Mouse (Mus musculus) midbrain, embryonic 15.5 days (tissue): ENCODE measurements around the gene Ercc2. TPM values are rescaled to one million over a fixed set of nuclear protein-coding genes. Genes with fewer than 3 reads are reported as not detected.

Experiments
- ATAC-seq: fragments of 200-750 bp; cut with Nextera tagmentation; replicated peaks from 2 replicates; pipeline ENCODE4 v1.8.0; 2017; ENCODE audit warnings: moderate TSS enrichment
- H3K27ac ChIP-seq: fragments of 300-500 bp; sonication (generic); 2 replicates; pipeline ENCODE4 v1.5.1; 2015; ENCODE audit warnings: mild to moderate bottlenecking, inconsistent platforms
- H3K27me3 ChIP-seq: fragments of 300-500 bp; sonication (generic); replicated peaks from 2 replicates; pipeline ENCODE4 v1.6.1; 2015; ENCODE audit warnings: inconsistent platforms
- H3K36me3 ChIP-seq: fragments of 300-500 bp; sonication (generic); replicated peaks from 2 replicates; pipeline ENCODE4 v1.6.1; 2015; ENCODE audit warnings: inconsistent platforms
- H3K4me1 ChIP-seq: fragments of 300-500 bp; sonication (generic); 2 replicates; pipeline ENCODE4 v1.6.1; 2015; ENCODE audit warnings: inconsistent platforms
- H3K4me2 ChIP-seq: fragments of 300-500 bp; sonication (generic); 2 replicates; pipeline ENCODE4 v1.6.1; 2015; ENCODE audit warnings: inconsistent platforms, mild to moderate bottlenecking, moderate library complexity
- H3K4me3 ChIP-seq: fragments of 300-500 bp; sonication (generic); 2 replicates; pipeline ENCODE4 v1.5.1; 2015; ENCODE audit warnings: mild to moderate bottlenecking, inconsistent platforms
- H3K9ac ChIP-seq: fragments of 300-500 bp; sonication (generic); 2 replicates; pipeline ENCODE4 v1.6.1; 2015; ENCODE audit warnings: mild to moderate bottlenecking, inconsistent platforms
- H3K9me3 ChIP-seq: fragments of 300-500 bp; sonication (generic); 2 replicates; pipeline ENCODE4 v1.6.1; 2016; ENCODE audit warnings: inconsistent platforms
- WGBS: fragments of 180-500 bp; shearing (Covaris S2); methylation state at CpG from one replicate; pipeline ENCODE4 v1.1.7; 2015; ENCODE audit warnings: mixed read lengths; 5-methylcytosine and 5-hydroxymethylcytosine counted together
- polyA plus RNA-seq: library from polyadenylated mRNA; unstranded; fragments of >200 nt; fragmentation: Nextera tagmentation; extraction: Ambion mirVana; gene quantifications from 2 replicates; pipeline ENCODE4 v1.2.1, GENCODE M21; 2015

Gene Ercc2
- polyA plus RNA-seq, 1 experiment from 2014 or later = 29.7 TPM

DNA sequence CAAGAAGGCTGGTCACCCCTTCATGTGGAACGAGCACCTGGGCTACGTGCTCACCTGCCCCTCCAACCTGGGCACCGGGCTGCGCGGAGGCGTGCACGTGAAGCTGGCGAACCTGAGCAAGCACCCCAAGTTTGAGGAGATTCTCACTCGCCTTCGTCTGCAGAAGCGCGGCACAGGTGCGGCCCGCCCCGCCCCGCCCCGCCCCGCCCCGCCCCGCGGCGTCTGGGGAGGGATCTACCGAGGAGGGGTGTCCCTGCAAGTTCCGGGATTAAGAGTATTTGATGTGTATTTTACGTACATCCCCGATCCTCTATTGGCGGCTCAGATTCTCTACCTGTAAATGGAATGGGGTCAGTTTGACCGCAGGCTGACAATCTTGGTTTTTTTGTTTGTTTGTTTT, 38.3 kb downstream of the Ercc2 start:
- no peak for ATAC-seq
- WGBS = 7% methylated on average over 28 of the region's 28 CpGs
- Histone ChIP-seq H3K9ac (no peak overlapping the region), H3K4me2 (no peak overlapping the region), H3K36me3 (0 out of 2 replicates have a peak, but pooled peaks cover 6% of the 10 kb centered on the region), H3K4me3 (no peak overlapping the region), H3K4me1 (peaks cover 10% of the 10 kb centered on the region; the same call in 1 of the 2 replicates), H3K27me3 (peaks cover 33% of the 10 kb centered on the region), H3K27ac (no peak overlapping the region), H3K9me3 (no peaks in the 10 kb centered on the region)

DNA sequence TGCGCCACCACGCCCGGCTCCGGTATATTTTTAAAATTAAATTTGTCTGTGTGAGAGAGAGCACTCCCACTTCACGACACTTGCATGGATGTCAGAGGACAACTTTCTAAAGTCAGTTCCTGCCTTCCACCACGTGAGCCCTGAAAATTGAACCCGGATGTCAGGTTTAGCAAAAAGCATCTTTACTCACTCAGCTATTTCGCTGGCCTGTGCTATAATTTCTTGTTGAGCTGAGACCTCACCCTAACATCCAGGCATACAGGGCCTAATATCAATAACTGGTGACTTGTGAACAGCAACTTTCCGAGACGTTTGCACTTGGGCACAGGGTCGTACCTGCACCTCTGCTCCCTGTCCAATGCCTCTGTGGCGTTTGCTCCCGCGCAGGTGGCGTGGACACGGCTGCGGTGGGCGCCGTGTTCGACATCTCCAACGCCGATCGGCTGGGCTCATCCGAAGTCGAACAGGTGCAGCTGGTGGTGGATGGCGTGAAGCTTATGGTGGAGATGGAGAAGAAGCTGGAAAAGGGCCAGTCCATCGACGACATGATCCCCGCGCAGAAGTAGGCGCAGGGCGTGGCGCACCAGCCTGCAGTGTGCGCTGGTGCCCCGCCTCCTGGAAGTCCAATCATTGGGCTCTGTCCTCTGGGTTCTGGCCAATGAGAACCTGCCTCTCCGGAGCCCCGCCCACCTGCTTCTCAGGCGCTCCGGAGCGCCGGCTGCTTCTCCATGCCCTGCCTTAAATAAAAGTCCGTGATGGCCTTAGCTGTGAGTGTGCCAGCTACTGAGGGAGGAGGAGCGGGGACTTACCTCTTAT, 39.2 kb downstream of the Ercc2 start:
- H3K36me3 ChIP-seq = 0 out of 2 replicates have a peak, but pooled peaks cover 10% of the 10 kb centered on the region
- peaks cover 10% of the 10 kb centered on the region; the same call in 1 of the 2 replicates for H3K4me1 ChIP-seq
- H3K4me2 ChIP-seq = peak overlapping the region; percentile 88
- H3K9me3 ChIP-seq = no peaks in the 10 kb centered on the region
- peak; percentile 96 for ATAC-seq
- H3K27me3 ChIP-seq = peaks cover 33% of the 10 kb centered on the region
- WGBS = 13% methylated on average over 43 of the region's 43 CpGs
- no peak overlapping the region for H3K27ac ChIP-seq
- peak overlapping the region; percentile 49 for H3K4me3 ChIP-seq
- peak overlapping the region; percentile 43 for H3K9ac ChIP-seq

DNA sequence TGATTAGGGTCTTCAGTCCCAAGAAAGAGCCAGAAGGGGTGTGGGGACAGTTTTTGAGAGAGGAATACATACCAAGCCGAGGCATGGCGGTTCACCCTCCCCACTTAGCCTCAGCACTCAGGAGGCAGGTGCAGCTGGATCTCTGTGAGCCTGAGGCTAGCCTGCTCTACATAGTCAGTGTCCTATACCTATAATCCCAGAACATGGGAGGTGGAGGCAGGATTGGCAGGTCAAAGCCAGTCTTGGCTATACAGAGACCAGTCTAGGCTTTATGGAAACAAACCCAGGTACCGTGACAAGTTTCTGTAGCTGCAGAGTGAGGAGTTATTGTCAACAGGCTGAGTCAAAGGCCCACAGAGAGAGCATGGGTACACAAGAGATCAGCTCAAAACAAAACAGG, 41.3 kb downstream of the Ercc2 start:
- Histone ChIP-seq H3K27me3 (peaks cover 32% of the 10 kb centered on the region), H3K36me3 (peaks cover 24% of the 10 kb centered on the region), H3K4me1 (peaks cover 10% of the 10 kb centered on the region; the same call in 1 of the 2 replicates), H3K27ac (no peak overlapping the region), H3K4me2 (no peak overlapping the region), H3K9me3 (no peaks in the 10 kb centered on the region), H3K4me3 (no peak overlapping the region), H3K9ac (no peak overlapping the region)
- 86% methylated on average over 3 of the region's 3 CpGs for WGBS
- ATAC-seq = no peak

DNA sequence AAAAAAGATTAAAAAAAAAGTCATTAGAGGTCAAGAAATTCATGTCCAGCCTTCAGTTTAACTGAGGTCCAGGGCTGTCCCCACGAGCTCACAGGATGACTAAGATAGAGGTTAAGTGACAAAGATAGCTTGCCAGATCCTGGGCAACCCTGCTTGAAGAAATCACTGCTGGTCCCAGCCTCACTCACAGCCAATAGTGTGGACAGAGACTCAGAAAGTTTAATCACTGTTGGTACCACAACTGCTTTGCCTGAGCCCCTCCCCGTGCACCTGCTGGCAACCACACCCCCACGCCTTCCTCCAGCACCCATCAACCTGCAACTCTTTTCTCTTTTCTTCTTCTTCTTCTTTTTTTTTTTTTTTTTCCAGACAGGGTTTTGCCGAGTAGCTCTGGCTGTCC, 42.2 kb downstream of the Ercc2 start:
- peaks cover 10% of the 10 kb centered on the region; the same call in 1 of the 2 replicates for H3K4me1 ChIP-seq
- 63% methylated on average over 4 of the region's 4 CpGs for WGBS
- ATAC-seq = no peak

DNA sequence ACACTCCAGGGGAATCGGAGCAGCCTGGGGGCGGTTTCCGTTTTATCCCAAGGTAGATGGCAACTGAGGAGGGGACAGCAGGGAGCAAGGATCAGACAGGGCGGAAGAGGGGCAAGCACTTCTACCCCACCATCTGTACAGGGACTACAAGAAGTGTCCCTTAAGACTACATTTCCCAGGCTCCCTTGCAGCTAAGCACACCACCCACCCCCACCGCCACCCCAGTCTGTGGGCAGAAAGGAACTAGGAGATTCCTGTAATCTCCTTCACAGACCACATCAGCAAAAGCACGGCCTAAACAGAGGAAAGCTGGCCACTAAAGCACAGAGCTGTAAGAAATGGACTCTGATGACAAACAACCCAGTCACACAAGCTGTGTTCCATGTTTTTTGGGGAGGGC, 44.5 kb downstream of the Ercc2 start:
- Histone ChIP-seq H3K27me3 (0 out of 2 replicates have a peak, but pooled peaks cover 4% of the 10 kb centered on the region), H3K9me3 (no peaks in the 10 kb centered on the region), H3K36me3 (peaks cover 56% of the 10 kb centered on the region), H3K27ac (no peak overlapping the region), H3K4me1 (0 out of 2 replicates have a peak, but pooled peaks cover 3% of the 10 kb centered on the region), H3K4me3 (no peak overlapping the region), H3K4me2 (no peak overlapping the region), H3K9ac (no peak overlapping the region)
- 65% methylated on average over 6 of the region's 6 CpGs for WGBS
- ATAC-seq = no peak

More for the DNA sequence above, 42.2 kb downstream of the Ercc2 start:
- no peak overlapping the region for H3K9ac ChIP-seq
- no peak overlapping the region for H3K27ac ChIP-seq
- no peak overlapping the region for H3K4me2 ChIP-seq
- peaks cover 34% of the 10 kb centered on the region for H3K36me3 ChIP-seq
- no peak overlapping the region for H3K4me3 ChIP-seq
- H3K27me3 ChIP-seq = peaks cover 22% of the 10 kb centered on the region
- no peaks in the 10 kb centered on the region for H3K9me3 ChIP-seq

DNA sequence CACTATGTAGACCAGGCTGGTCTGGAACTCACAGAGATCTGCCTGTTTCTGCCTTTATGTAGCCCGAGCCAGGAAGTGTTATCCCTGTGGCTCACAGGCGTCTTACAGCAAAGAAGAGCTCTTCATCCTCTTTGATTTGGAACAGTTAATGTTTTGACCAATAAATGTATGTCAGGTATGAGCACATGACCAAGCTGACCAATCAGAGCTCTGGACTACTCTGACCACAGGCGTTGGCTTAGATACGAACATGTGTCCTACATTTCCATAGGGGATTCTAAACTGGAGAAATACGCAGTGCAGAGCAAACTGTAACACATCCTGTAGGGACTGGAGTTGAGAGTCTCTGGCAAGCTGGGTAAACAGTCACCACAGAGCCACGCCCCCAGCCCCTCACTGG, 45.1 kb downstream of the Ercc2 start:
- H3K4me1 ChIP-seq = no peaks in the 10 kb centered on the region
- no peak overlapping the region for H3K4me3 ChIP-seq
- no peak; the same call in 1 of the 2 replicates for ATAC-seq
- no peaks in the 10 kb centered on the region for H3K9me3 ChIP-seq
- no peak overlapping the region for H3K4me2 ChIP-seq
- 85% methylated on average over 6 of the region's 6 CpGs for WGBS
- no peak overlapping the region for H3K9ac ChIP-seq
- peaks cover 61% of the 10 kb centered on the region for H3K36me3 ChIP-seq
- no peak overlapping the region for H3K27ac ChIP-seq
- 0 out of 2 replicates have a peak, but pooled peaks cover 4% of the 10 kb centered on the region for H3K27me3 ChIP-seq

DNA sequence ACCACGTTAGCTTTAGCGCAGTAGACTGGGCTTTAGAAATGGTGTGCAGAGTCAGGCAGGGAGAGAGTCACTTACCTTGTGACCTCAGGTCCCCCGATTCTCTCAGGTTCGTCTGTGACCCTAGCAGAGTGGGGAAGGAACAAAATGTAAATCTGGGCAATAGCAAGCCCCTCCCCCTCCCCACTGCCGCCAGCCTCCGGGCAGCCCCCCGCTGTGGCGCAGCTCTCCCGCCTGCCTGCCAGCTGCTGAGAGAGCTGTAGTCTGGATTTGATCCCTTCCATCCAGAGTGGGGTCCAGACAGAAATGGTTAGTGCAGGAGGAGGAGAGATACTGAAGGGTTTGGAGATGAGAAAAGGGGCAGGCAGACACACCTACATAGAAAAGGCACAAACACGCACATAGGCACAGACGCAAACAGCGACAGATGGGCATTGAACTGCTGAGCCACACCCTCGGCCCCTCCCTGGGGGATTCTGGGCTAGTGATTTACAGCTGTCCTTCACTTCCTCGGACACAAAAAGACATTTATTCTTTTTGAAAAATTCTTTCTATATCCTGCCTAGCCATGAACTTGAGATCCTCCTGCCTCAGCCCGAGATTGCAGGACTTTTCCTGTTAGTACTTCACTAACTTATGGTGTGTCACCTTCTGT, 46.3 kb downstream of the Ercc2 start:
- no peak for ATAC-seq
- H3K9me3 ChIP-seq = no peaks in the 10 kb centered on the region
- H3K4me2 ChIP-seq = no peak overlapping the region

DNA sequence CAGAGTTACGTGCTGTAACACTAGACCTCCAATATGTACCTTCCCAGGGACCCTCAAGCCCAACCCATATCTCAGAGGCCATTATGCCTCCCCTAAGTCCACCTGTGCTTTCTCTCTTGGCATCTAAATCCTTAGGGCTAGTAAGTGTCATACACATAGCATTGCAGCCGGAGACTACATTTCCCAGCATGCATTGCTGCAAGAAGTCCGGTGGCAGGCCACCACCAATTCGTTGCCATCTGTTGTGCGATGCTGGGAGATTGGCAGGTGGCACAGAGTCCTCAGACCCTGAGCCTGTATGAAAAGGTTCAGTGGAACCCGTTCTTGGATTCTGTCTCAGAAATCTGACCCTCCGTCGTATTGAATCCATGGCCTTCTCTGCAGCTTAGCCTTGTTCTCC, 47.9 kb downstream of the Ercc2 start:
- 69% methylated on average over 8 of the region's 8 CpGs for WGBS
- H3K36me3 ChIP-seq = peaks cover 86% of the 10 kb centered on the region
- ATAC-seq = no peak
- H3K4me2 ChIP-seq = no peak overlapping the region
- H3K27me3 ChIP-seq = no peaks in the 10 kb centered on the region
- no peak overlapping the region for H3K27ac ChIP-seq
- no peak overlapping the region for H3K9ac ChIP-seq
- no peaks in the 10 kb centered on the region for H3K9me3 ChIP-seq
- H3K4me3 ChIP-seq = no peak overlapping the region
- H3K4me1 ChIP-seq = no peaks in the 10 kb centered on the region

More for the DNA sequence above, 46.3 kb downstream of the Ercc2 start:
- H3K9ac ChIP-seq = no peak overlapping the region
- no peaks in the 10 kb centered on the region for H3K4me1 ChIP-seq
- H3K27ac ChIP-seq = no peak overlapping the region
- H3K27me3 ChIP-seq = no peaks in the 10 kb centered on the region
- no peak overlapping the region for H3K4me3 ChIP-seq
- H3K36me3 ChIP-seq = peaks cover 74% of the 10 kb centered on the region
- WGBS = 65% methylated on average over 15 of the region's 15 CpGs

DNA sequence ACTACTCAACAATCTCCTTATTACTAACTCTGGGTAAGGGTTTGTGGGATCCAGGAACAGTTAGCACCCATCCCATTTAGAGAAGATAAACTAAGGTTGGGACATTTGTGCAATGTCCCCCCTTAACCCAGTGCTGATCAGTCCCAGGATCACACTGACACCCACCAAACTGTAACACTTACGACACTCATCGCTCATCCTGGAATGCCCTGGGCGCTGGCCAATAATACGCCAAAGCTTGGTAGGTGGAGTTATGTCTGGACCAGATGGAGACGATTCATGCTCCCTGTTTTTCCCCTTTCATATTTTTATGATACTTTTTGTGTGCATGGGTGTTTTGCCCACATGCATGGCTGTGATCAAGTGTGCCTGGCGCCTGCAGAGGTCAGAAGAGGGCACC, 48.6 kb downstream of the Ercc2 start:
- Histone ChIP-seq H3K9me3 (no peaks in the 10 kb centered on the region), H3K4me1 (no peaks in the 10 kb centered on the region), H3K27me3 (no peaks in the 10 kb centered on the region), H3K27ac (no peak overlapping the region), H3K4me2 (no peak overlapping the region), H3K9ac (no peak overlapping the region), H3K4me3 (no peak overlapping the region), H3K36me3 (peaks cover 89% of the 10 kb centered on the region)
- WGBS = 94% methylated on average over 6 of the region's 6 CpGs
- no peak for ATAC-seq

DNA sequence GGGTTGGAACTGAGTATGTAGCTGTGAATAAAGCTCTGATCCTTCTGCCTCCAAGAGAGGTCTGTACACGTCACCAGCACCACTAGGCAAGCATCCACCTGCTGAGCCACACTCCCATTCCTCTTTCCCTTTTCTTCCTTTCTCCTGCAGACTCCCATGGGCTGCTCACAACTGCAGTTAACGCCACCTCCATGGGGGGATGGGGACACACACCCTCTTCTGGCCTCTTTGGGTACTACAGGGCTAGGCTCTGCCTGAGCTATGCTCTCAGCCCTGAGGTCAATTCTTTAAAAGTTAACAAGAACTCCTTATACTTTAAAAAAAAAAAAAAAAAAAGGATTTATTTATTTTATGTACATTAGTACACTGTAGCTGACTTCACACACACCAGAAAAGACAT, 50.7 kb downstream of the Ercc2 start:
- Histone ChIP-seq H3K9ac (no peak overlapping the region), H3K27ac (no peak overlapping the region), H3K4me2 (no peak overlapping the region), H3K36me3 (peaks cover 91% of the 10 kb centered on the region), H3K4me3 (no peak overlapping the region), H3K9me3 (no peaks in the 10 kb centered on the region), H3K4me1 (no peaks in the 10 kb centered on the region), H3K27me3 (no peaks in the 10 kb centered on the region)
- 98% methylated on average over 2 of the region's 2 CpGs for WGBS
- no peak for ATAC-seq

DNA sequence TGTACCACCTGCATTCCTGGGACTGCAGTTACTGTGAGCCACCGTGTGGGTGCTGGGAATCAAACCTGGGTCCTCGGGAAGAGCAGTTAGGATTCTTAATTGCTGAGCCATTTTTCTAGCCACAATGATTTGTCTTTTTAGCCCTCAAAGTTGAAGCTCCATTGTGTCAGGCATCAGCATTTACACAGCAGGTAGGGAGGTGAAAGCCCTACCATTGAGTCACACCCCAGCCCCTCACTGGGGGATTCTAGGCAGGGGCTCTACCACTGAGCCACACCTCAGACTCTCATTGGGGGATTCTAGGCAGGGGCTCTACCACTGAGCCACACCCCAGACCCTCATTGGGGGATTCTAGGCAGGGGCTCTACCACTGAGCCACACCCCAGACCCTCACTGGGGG, 54.5 kb downstream of the Ercc2 start:
- H3K4me3 ChIP-seq = no peak overlapping the region
- H3K4me1 ChIP-seq = no peaks in the 10 kb centered on the region
- H3K9ac ChIP-seq = no peak overlapping the region
- H3K9me3 ChIP-seq = no peaks in the 10 kb centered on the region
- H3K27ac ChIP-seq = no peak overlapping the region
- no peak for ATAC-seq
- 97% methylated on average over 2 of the region's 2 CpGs for WGBS
- H3K36me3 ChIP-seq = peaks cover 70% of the 10 kb centered on the region
- no peak overlapping the region for H3K4me2 ChIP-seq
- no peaks in the 10 kb centered on the region for H3K27me3 ChIP-seq

DNA sequence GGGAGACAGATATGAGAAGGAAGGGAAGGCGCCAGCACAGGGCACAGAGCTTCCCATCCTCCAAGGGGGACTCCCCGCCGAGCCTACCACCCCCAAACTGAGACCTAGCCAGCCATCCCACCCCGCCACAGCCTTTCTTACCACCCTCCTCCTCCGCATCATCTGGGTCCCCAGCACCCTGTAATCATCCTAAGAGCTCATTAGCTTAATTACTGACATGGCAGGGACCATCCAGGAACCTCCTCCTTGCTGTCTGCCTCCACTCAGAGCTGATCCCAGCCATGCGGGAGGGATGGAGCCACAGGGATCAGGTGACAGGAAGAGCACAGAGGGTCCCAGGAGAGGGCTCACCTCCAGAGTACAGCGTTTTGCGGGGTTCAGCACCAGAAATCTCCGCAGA, 55.2 kb downstream of the Ercc2 start:
- no peak overlapping the region for H3K4me3 ChIP-seq
- WGBS = 81% methylated on average over 9 of the region's 9 CpGs

More for the DNA sequence above, 55.2 kb downstream of the Ercc2 start:
- no peaks in the 10 kb centered on the region for H3K4me1 ChIP-seq
- no peak overlapping the region for H3K9ac ChIP-seq
- H3K36me3 ChIP-seq = peaks cover 70% of the 10 kb centered on the region
- ATAC-seq = no peak
- no peak overlapping the region for H3K27ac ChIP-seq
- no peaks in the 10 kb centered on the region for H3K27me3 ChIP-seq
- H3K9me3 ChIP-seq = no peaks in the 10 kb centered on the region
- no peak overlapping the region for H3K4me2 ChIP-seq
